Mouse (Mus musculus) 416B (cell line): ENCODE measurements at regions not wholly inside any gene's neighbourhood (a gene's known extent, or its start where the extent isn't known, plus 50 kb on each side); places are given as distances from the start of the nearest gene placed in this dataset.
A peak's percentile ranks its signal among the peaks of the same experiment; 100 is the strongest.

Source experiments
- DNase-seq: peaks from one replicate; pipeline ENCODE4 v3.0.0; 2011; ENCODE audit warnings: low read depth

GRCm38 (mm10) chr4:58728641-58729040 lies 58.9 kb downstream of the Olfr267 start:
- DNase-seq: no peak

- DNase-seq: no peak
These were observed 61.1 kb downstream of the Olfr267 start for GRCm38 (mm10) chr4:58726424-58726823.

GRCm38 (mm10) chr4:58722772-58723171 lies 64.7 kb downstream of the Olfr267 start:
- DNase-seq: no peak

GRCm38 (mm10) chr4:58720682-58721081 lies 66.8 kb downstream of the Olfr267 start:
- no peak for DNase-seq

- no peak for DNase-seq
These were observed 71.1 kb downstream of the Olfr267 start for GRCm38 (mm10) chr4:58716426-58716825.

- DNase-seq: no peak
These were observed 71.7 kb downstream of the Olfr267 start for GRCm38 (mm10) chr4:58715846-58716245.

- DNase-seq: no peak
These were observed 73.3 kb downstream of the Olfr267 start for GRCm38 (mm10) chr4:58714221-58714620.

- DNase-seq: peak; percentile 72
These were observed 74.6 kb downstream of the Olfr267 start for GRCm38 (mm10) chr4:58712875-58713274.

GRCm38 (mm10) chr4:58712166-58712565 lies 75.3 kb downstream of the Olfr267 start:
- no peak for DNase-seq

- peak; percentile 6 for DNase-seq
These were observed 88.2 kb downstream of the Olfr267 start for GRCm38 (mm10) chr4:58699236-58699798.

GRCm38 (mm10) chr4:58698828-58699227 lies 88.7 kb downstream of the Olfr267 start:
- DNase-seq: no peak

- DNase-seq: no peak
These were observed 90.8 kb downstream of the Olfr267 start for GRCm38 (mm10) chr4:58696684-58697083.

- no peak for DNase-seq
These were observed 92.2 kb downstream of the Olfr267 start for GRCm38 (mm10) chr4:58695281-58695680.

- no peak for DNase-seq
These were observed 94.5 kb downstream of the Olfr267 start for GRCm38 (mm10) chr4:58693018-58693417.

GRCm38 (mm10) chr4:58681926-58682325 lies 105.6 kb downstream of the Olfr267 start:
- no peak for DNase-seq

- no peak for DNase-seq
These were observed 109.7 kb downstream of the Olfr267 start for GRCm38 (mm10) chr4:58677701-58678385.

- no peak for DNase-seq
These were observed 116.0 kb downstream of the Olfr267 start for GRCm38 (mm10) chr4:58671406-58672035.

- DNase-seq: no peak
These were observed 116.6 kb downstream of the Olfr267 start for GRCm38 (mm10) chr4:58670906-58671250.

GRCm38 (mm10) chr4:58670107-58670905 lies 116.6 kb upstream of the Lpar1 start:
- no peak for DNase-seq

- no peak for DNase-seq
These were observed 114.9 kb upstream of the Lpar1 start for GRCm38 (mm10) chr4:58668368-58669153.

- no peak for DNase-seq
These were observed 110.0 kb upstream of the Lpar1 start for GRCm38 (mm10) chr4:58663628-58664205.
